Mouse (Mus musculus) intestine, embryonic 15.5 days (tissue): ENCODE results near the gene Ncbp2. TPM values are rescaled to one million over a fixed set of nuclear protein-coding genes. Genes with fewer than 3 reads are reported as not detected.
A peak's percentile ranks its signal among the peaks of the same experiment; 100 is the strongest.
"Not testable (repeated sequence)": the region's sequence is repeated elsewhere in the genome, so short reads cannot be mapped to it uniquely, and the experiment has no call there.

Source experiments
- ATAC-seq: fragments of 200-750 bp; cut with Nextera tagmentation; 2 replicates; pipeline ENCODE4 v1.8.0; 2017; ENCODE audit warnings: moderate TSS enrichment, moderate library complexity
- H3K27ac ChIP-seq: fragments of 300-500 bp; sonication (generic); 2 replicates; pipeline ENCODE4 v1.5.1; 2015; ENCODE audit warnings: mild to moderate bottlenecking, inconsistent platforms
- H3K27me3 ChIP-seq: fragments of 300-500 bp; sonication (generic); replicated peaks from 2 replicates; pipeline ENCODE4 v1.6.1; 2015; ENCODE audit warnings: inconsistent platforms
- H3K36me3 ChIP-seq: fragments of 300-500 bp; sonication (generic); 2 replicates; pipeline ENCODE4 v1.6.1; 2015; ENCODE audit warnings: inconsistent platforms
- H3K4me1 ChIP-seq: fragments of 300-500 bp; sonication (generic); replicated peaks from 2 replicates; pipeline ENCODE4 v1.6.1; 2015; ENCODE audit warnings: inconsistent platforms
- H3K4me2 ChIP-seq: fragments of 300-500 bp; sonication (generic); replicated peaks from 2 replicates; pipeline ENCODE4 v1.6.1; 2015; ENCODE audit warnings: mild to moderate bottlenecking, inconsistent platforms
- H3K4me3 ChIP-seq: fragments of 300-500 bp; sonication (generic); replicated peaks from 2 replicates; pipeline ENCODE4 v1.5.1; 2015; ENCODE audit warnings: inconsistent platforms
- H3K9ac ChIP-seq: fragments of 300-500 bp; sonication (generic); 2 replicates; pipeline ENCODE4 v1.6.1; 2015; ENCODE audit warnings: inconsistent platforms
- H3K9me3 ChIP-seq: fragments of 300-500 bp; sonication (generic); 2 replicates; pipeline ENCODE4 v1.6.1; 2016; ENCODE audit warnings: inconsistent platforms
- WGBS: fragments of 180-500 bp; shearing (Covaris S2); methylation state at CpG from one replicate; pipeline ENCODE4 v1.1.7; 2015; 5-methylcytosine and 5-hydroxymethylcytosine counted together
- polyA plus RNA-seq: library from polyadenylated mRNA; unstranded; fragments of >200 nt; fragmentation: Nextera tagmentation; extraction: Ambion mirVana; gene quantifications from 2 replicates; pipeline ENCODE4 v1.2.1, GENCODE M21; 2015

Gene Ncbp2
- polyA plus RNA-seq, 1 experiment from 2014 or later, result 85.8 TPM

DNA sequence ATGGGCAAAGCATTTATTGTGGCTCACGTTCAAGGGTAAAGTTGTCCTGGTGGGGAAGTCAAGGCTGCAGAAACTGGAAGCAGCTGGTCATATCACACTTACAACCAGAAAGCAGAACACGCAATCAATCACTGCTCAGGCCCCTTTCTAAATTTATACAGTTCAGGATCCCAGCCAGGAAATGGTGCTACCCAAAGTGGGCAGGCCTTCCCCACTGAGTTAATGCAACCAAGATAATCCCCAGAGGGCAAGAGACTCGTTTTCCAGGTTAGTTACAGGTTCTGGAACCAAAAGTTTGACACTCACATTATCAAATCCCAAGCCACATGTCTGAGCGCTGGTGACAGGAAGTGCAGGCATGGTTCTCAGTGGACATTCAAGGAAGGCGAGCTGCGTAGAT is 9.5 kb upstream of the Ncbp2 start:
- H3K36me3 ChIP-seq, result no peaks in the 10 kb centered on the region
- H3K9me3 ChIP-seq, result no peaks in the 10 kb centered on the region
- 72% methylated on average over 6 of the region's 6 CpGs for WGBS
- H3K27ac ChIP-seq, result no peak overlapping the region
- H3K27me3 ChIP-seq, result peaks cover 21% of the 10 kb centered on the region
- H3K9ac ChIP-seq, result no peak overlapping the region
- no peak overlapping the region for H3K4me2 ChIP-seq
- peaks cover 11% of the 10 kb centered on the region for H3K4me1 ChIP-seq
- no peak overlapping the region for H3K4me3 ChIP-seq
- ATAC-seq, result no peak

DNA sequence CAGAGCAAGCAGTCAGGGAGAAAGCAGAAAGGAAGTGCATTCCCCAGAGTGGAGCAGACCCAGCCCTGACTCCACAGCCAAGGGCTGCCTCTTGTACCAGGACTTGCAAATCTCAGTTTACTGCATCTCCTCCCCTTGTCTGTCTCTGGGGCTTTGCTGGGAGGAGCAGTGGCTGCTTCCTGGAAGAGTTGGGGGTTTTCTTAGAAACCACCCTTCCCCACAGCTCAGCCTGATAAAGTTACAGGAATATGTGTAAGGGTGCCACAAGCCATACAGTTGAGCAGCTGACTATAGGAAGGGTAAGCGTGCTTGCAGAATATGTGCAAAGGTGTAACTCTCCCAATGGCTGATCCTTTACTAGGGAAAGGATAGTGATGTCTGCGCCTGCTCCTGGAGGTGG is 7.7 kb upstream of the Ncbp2 start:
- Histone ChIP-seq H3K4me2 (no peak overlapping the region), H3K4me3 (no peak overlapping the region), H3K9ac (no peak overlapping the region), H3K9me3 (no peaks in the 10 kb centered on the region), H3K36me3 (0 out of 2 replicates have a peak, but pooled peaks cover 3% of the 10 kb centered on the region), H3K27ac (no peak overlapping the region), H3K27me3 (peaks cover 4% of the 10 kb centered on the region), H3K4me1 (peaks cover under 1% of the 10 kb centered on the region; the same call in 1 of the 2 replicates)
- 78% methylated on average over 2 of the region's 2 CpGs for WGBS
- no peak for ATAC-seq

DNA sequence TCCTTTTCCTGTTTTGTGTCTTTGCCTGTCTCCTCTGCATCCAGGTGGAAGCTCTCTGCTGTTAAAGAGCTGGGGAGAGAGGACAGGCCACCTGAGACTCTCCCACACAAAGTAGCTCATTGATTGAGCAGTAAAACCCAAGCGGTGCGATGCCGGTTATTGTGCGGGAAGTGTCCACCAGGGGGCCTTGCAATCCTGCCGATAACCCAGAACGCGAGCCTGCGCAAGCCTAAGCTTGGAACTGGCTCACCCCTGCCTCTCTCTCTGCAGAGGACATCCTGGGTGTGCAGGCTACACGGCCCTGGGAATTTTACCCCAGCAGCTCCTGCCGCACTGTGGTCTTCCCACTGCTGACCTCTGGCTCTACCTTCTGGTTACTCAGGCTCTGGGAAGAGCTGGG is 4.3 kb upstream of the Ncbp2 start:
- Histone ChIP-seq H3K9me3 (no peaks in the 10 kb centered on the region), H3K9ac (no peak overlapping the region), H3K36me3 (0 out of 2 replicates have a peak, but pooled peaks cover 3% of the 10 kb centered on the region), H3K27me3 (no peaks in the 10 kb centered on the region), H3K27ac (no peak overlapping the region), H3K4me2 (no peak overlapping the region), H3K4me1 (peaks cover 12% of the 10 kb centered on the region), H3K4me3 (no peak overlapping the region)
- WGBS, result 3% methylated on average over 10 of the region's 10 CpGs
- peak; percentile 35 for ATAC-seq

DNA sequence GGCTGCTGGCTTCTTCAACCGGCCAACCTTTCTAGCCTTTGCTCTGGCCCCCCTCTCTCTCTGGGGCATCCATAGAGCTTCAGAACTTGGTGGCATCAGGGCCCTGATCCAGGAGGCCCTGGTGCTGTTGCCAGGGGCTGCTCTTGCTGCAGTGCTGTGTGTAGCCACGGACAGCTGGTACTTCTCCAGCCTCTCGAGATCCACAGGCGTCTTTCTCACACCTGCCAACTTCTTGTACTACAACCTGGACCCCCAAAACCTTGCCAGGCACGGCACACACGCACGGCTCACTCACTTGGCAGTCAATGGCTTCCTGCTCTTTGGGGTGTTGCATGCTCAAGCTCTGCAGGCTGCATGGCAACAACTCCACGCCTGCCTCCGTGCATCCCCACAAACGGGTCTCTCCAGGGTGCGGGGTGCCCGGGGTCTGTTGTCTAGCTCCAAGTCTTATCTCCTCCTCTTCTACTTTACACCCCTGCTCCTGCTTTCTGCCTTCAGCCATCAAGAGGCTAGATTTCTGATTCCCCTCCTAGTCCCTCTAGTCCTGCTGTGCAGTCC is 3.5 kb upstream of the Ncbp2 start:
- no peak overlapping the region for H3K4me2 ChIP-seq
- H3K4me1 ChIP-seq, result peaks cover 17% of the 10 kb centered on the region
- H3K9ac ChIP-seq, result no peak overlapping the region
- H3K27ac ChIP-seq, result no peak overlapping the region
- H3K27me3 ChIP-seq, result no peaks in the 10 kb centered on the region
- ATAC-seq, result no peak
- 0 out of 2 replicates have a peak, but pooled peaks cover 3% of the 10 kb centered on the region for H3K36me3 ChIP-seq
- H3K4me3 ChIP-seq, result no peak overlapping the region
- no peaks in the 10 kb centered on the region for H3K9me3 ChIP-seq
- WGBS, result 90% methylated on average over 12 of the region's 12 CpGs

DNA sequence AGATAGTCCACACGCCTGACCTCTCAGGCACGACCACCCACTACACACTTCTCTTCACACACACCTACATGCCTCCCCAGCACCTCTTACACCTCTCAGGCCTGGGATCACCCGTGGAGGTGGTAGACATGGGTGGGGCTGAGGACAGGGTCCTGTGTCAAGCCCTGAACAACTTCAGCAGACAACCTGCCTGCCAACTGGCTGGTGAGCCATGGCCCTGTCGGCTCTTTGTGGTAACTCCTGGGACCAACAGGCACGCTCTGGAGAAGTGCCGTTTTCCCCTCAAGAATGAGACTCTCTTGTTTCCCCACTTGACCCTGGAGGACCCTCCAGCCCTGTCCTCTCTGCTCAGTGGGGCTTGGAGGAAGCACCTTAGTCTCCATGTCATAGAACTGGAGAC is 2.9 kb upstream of the Ncbp2 start:
- 87% methylated on average over 6 of the region's 6 CpGs for WGBS
- peaks cover 17% of the 10 kb centered on the region for H3K4me1 ChIP-seq
- no peak for ATAC-seq
- no peak overlapping the region for H3K4me3 ChIP-seq
- 0 out of 2 replicates have a peak, but pooled peaks cover 6% of the 10 kb centered on the region for H3K36me3 ChIP-seq
- no peaks in the 10 kb centered on the region for H3K27me3 ChIP-seq
- no peak overlapping the region for H3K9ac ChIP-seq
- H3K4me2 ChIP-seq, result no peak overlapping the region
- H3K27ac ChIP-seq, result no peak overlapping the region
- no peaks in the 10 kb centered on the region for H3K9me3 ChIP-seq

DNA sequence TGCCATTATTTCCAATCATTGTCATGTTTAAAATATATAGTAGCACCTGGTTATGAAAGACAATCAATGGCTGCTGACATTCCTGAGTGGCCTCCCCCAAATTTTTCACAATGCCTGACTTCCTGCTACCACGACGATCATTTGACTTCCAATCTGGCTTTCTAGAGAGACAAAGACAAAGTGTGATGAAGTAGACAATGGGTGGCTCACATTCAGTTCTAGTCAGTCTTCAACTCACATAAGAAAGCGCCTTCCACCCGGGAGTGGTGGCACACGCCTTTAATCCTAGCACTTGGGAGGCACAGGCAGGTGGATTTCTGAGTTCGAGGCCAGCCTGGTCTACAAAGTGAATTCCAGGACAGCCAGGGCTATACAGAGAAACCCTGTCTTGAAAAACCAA is 2.3 kb upstream of the Ncbp2 start:
- H3K9ac ChIP-seq, ATAC-seq, H3K4me3 ChIP-seq, H3K9me3 ChIP-seq, H3K27me3 ChIP-seq, H3K27ac ChIP-seq: not testable (repeated sequence)
- 0 out of 2 replicates have a peak, but pooled peaks cover 12% of the 10 kb centered on the region for H3K36me3 ChIP-seq
- peak overlapping the region; percentile 79; the same call in 1 of the 2 replicates for H3K4me2 ChIP-seq
- 91% methylated on average over 6 of the region's 6 CpGs for WGBS
- H3K4me1 ChIP-seq, result peaks cover 17% of the 10 kb centered on the region

DNA sequence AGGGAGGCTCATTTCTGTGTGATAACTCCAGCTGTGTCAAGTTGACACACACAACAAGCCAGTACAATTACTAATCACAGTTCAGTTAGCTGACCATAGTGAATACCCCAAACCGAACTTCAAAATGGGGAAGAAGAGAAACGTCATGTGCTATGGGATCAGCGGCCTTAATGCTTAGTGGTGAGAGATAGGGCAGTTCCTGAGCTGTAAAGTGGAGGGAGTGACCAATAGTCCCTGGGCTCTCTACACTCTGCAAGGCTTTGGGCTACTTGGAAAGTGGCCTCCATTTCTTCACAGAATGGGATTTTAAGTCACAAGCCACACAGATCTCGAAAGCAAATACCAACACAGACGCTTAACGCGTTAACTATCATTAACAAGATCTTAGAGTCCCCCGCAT is 980 bp upstream of the Ncbp2 start:
- 29% methylated on average over 8 of the region's 8 CpGs for WGBS
- Histone ChIP-seq H3K27ac (no peak overlapping the region), H3K36me3 (0 out of 2 replicates have a peak, but pooled peaks cover 15% of the 10 kb centered on the region), H3K9me3 (no peaks in the 10 kb centered on the region), H3K4me1 (peaks cover 17% of the 10 kb centered on the region), H3K9ac (peak overlapping the region; percentile 90), H3K27me3 (no peaks in the 10 kb centered on the region), H3K4me3 (peak overlapping the region; percentile 96), H3K4me2 (peak overlapping the region; percentile 79)
- no peak for ATAC-seq

DNA sequence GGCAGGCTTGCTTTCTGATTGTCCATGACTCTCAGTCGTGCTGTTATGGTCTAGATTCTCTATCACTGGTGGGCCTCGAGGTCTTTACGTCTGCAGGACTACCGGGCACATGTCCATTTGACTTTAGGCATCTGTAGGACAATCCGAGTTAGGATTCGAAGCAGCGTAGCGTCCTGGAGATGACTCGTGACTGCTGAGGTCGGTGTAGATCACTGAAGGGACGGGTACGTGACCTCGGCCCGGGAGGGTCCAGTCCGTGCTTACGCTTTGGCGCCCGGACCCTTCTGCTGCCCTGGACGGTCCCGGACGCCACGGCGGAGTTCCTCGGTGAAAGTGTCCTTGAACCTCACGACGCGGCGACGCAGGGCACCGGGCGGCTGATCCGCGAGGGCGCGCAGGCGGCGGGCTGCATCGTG is 404 bp upstream of the Ncbp2 start:
- under 1% methylated on average over 38 of the region's 38 CpGs for WGBS
- Histone ChIP-seq H3K9ac (peak overlapping the region; percentile 90), H3K27ac (peak overlapping the region; percentile 92), H3K36me3 (0 out of 2 replicates have a peak, but pooled peaks cover 15% of the 10 kb centered on the region), H3K4me2 (peak overlapping the region; percentile 79), H3K4me1 (peaks cover 17% of the 10 kb centered on the region), H3K4me3 (peak overlapping the region; percentile 96), H3K9me3 (no peaks in the 10 kb centered on the region), H3K27me3 (no peaks in the 10 kb centered on the region)
- peak; percentile 70 for ATAC-seq

DNA sequence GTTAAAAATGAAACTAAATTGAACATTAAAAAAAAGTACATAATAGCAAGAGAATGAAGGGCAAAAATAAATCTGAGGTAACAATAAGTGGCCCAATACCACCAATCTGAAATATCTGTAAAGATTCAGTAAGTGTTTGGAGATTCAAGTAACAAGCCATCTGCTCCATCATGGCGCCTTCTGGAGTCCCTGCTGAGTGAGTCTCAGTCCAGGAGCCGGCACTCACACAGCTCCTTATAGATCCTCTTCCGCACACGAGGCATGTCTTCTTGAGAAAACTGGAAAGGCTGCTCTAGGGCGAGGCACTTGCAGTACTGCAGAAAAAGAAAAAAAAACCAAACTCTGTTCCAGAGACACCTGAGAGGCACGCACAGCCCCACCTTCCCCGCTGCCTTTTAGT is 14.9 kb downstream of the Ncbp2 start:
- Histone ChIP-seq H3K4me1 (no peaks in the 10 kb centered on the region), H3K27ac (no peak overlapping the region), H3K4me2 (no peak overlapping the region), H3K27me3 (no peaks in the 10 kb centered on the region), H3K9me3 (no peaks in the 10 kb centered on the region), H3K9ac (no peak overlapping the region), H3K36me3 (peaks cover 14% of the 10 kb centered on the region; the same call in 1 of the 2 replicates), H3K4me3 (no peak overlapping the region)
- ATAC-seq, result no peak
- 87% methylated on average over 7 of the region's 7 CpGs for WGBS

DNA sequence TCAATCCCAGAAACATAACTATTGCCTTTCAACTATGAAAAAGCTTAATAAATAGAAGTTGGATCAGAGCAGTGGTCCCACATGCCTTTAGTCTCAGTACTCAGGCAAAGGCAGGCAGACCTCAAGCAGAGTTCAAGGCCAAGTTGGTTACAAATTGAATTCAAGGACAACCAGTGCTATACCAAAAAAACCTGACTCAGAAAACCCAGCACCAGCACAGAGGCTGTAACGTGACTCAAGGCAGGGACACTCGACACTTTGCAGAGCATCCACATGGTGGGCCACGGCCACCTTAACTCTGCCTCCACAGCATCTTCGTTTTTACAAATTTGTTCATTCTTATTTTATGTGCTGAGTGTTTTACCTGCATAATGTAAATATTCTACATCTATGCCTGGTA is 26.9 kb downstream of the Ncbp2 start:
- ATAC-seq, result no peak
- peaks cover 14% of the 10 kb centered on the region; the same call in 1 of the 2 replicates for H3K36me3 ChIP-seq
- no peaks in the 10 kb centered on the region for H3K4me1 ChIP-seq
- H3K9me3 ChIP-seq, result no peaks in the 10 kb centered on the region
- no peak overlapping the region for H3K27ac ChIP-seq
- H3K4me3 ChIP-seq, result no peak overlapping the region
- WGBS, result 86% methylated on average over 4 of the region's 4 CpGs
- H3K27me3 ChIP-seq, result no peaks in the 10 kb centered on the region
- no peak overlapping the region for H3K9ac ChIP-seq
- no peak overlapping the region for H3K4me2 ChIP-seq

DNA sequence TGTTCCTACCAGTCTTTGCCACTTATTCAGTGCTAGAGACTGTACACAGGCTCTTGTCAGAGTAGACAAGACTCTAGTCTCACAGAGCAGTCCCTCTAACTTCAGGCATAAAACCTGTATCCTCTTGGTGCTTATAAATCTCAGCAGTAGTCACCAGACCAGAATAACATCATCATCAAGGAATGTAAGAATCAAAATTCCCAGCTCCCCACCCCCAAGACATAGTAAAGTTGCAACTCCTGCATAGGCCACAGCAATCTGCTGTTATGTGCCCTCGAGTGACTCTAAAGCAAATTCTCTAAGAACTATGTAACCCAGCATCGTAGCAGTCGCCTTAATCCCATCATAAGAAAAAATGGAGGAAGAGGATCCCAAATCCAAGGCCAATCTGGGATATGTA is 31.2 kb downstream of the Ncbp2 start:
- H3K4me1 ChIP-seq, result no peaks in the 10 kb centered on the region
- H3K9ac ChIP-seq, result no peak overlapping the region
- no peak overlapping the region for H3K4me3 ChIP-seq
- H3K36me3 ChIP-seq, result peaks cover 5% of the 10 kb centered on the region; the same call in 1 of the 2 replicates
- no peaks in the 10 kb centered on the region for H3K27me3 ChIP-seq
- no peaks in the 10 kb centered on the region for H3K9me3 ChIP-seq
- no peak for ATAC-seq
- H3K4me2 ChIP-seq, result no peak overlapping the region
- WGBS, result 95% methylated on average over 3 of the region's 3 CpGs
- H3K27ac ChIP-seq, result no peak overlapping the region

DNA sequence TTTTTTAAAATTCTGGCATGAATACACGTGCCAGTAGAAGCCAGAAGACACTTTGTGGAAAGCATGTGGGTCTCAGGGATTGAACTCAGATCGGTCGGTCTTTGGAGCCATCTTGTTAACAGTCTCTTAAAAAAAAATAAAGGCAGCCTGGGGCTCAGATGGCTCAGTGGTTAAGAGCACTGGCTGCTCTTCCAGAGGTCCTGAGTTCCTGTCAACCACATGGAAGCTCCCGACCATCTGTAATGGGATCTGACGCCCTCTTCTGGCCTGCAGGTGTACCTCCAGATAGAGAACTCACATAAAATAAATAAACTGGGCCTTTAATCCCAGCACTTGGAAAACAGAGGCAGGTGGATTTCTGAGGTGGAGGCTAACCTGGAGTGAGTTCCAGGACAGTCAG is 32.6 kb downstream of the Ncbp2 start:
- Histone ChIP-seq H3K36me3 (peaks cover 3% of the 10 kb centered on the region; the same call in 1 of the 2 replicates), H3K27ac (no peak overlapping the region), H3K4me2 (no peak overlapping the region), H3K4me1 (no peaks in the 10 kb centered on the region), H3K9ac (no peak overlapping the region), H3K9me3 (no peaks in the 10 kb centered on the region), H3K4me3 (no peak overlapping the region), H3K27me3 (no peaks in the 10 kb centered on the region)
- ATAC-seq, result no peak
- WGBS, result 84% methylated on average over 5 of the region's 5 CpGs

DNA sequence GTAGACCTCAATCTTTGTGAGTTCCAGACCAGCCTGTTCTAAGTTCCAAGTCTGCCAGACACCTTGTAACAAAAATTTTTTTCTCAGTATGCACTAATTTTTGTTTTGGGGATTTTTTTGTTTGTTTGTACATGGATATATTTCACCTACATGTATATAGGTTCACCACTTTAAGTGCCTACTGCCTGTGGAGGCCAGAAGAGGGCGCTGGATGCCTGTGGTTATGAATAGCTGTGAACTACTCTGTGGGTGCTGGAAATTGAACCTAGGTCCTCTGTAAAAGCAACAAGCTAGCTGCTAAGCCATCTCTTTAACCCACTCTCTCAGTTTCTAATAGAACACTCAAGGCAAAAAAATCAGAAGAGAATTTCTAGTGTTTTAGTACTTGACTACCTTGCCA is 43.7 kb downstream of the Ncbp2 start:
- no peaks in the 10 kb centered on the region for H3K9me3 ChIP-seq
- no peak overlapping the region for H3K9ac ChIP-seq
- 50% methylated on average over 1 of the region's 1 CpGs for WGBS
- no peak overlapping the region for H3K4me2 ChIP-seq
- H3K27me3 ChIP-seq, result no peaks in the 10 kb centered on the region
- H3K36me3 ChIP-seq, result peaks cover 11% of the 10 kb centered on the region
- no peak overlapping the region for H3K27ac ChIP-seq
- no peaks in the 10 kb centered on the region for H3K4me1 ChIP-seq
- H3K4me3 ChIP-seq, result no peak overlapping the region
- ATAC-seq, result no peak
